In the genomic region with DNA sequence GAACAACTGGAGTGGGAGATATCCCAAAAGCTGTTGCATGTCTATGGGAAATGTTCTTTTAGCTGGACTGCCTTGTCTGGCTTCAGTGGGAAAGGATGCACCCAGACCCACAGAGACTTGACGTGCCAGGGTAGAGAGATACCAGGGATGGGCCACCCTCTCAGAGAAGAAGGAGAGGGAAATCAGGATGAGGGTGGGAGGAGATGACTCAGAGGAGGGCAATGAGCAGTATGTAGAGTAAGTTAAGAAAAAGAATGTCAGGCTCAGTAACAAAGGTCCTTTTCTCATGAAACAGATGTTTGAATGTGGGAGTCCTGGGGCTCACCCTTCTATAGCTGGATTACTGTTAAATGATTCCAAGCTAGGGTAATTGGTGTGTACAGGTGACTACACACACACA, we compare ENCODE assay signal across 18 mouse cellular contexts.
"Had no signal": no experiment of that assay in that cellular context is flagged by ENCODE, and none has a peak within 500 bp of the region (broad histone marks: within the 10 kb centered on the region; RNA-seq: fewer than 3 reads in every experiment).

No protein-coding gene starts in this region.

- H3K4me3 ChIP-seq: lung, embryonic 15.5 days; megakaryocyte, embryonic 14.5 days; midbrain, embryonic 13.5 days; midbrain, embryonic 15.5 days; neural tube, embryonic 12.5 days had no signal

- H3K27ac ChIP-seq: lung, embryonic 15.5 days; macrophage; midbrain, embryonic 13.5 days; midbrain, embryonic 15.5 days; neural tube, embryonic 12.5 days had no signal

- ATAC-seq: lung, postnatal 0 days; midbrain, embryonic 13.5 days; midbrain, embryonic 15.5 days had no signal

- H3K4me1 ChIP-seq: lung, embryonic 15.5 days; megakaryocyte, embryonic 14.5 days; midbrain, embryonic 13.5 days; midbrain, embryonic 15.5 days; neural tube, embryonic 12.5 days had no signal

- DNase-seq: lung, adult 2 months; lung, postnatal 14 days; lung, postnatal 36 days; retina, postnatal 1 day; right cerebral cortex, adult 18-20 months; right cerebral cortex, postnatal 25 days; right cerebral cortex, postnatal 4 days; spleen, adult 18-20 months; thymus, adult 18-20 months; thymus, postnatal 14 days; thymus, postnatal 36 days had no signal
